Mouse (Mus musculus): ENCODE measurements at regions not wholly inside any gene's neighbourhood (a gene's known extent, or its start where the extent isn't known, plus 50 kb on each side); places are given as distances from the start of the nearest gene placed in this dataset.

- no peak for DNase-seq (ENCODE audit: low spot score)
These were observed 647.3 kb upstream of the Pabpc4l start for GRCm38 (mm10) chr3:47095288-47095687.

GRCm38 (mm10) chr3:47051563-47051962 is 603.5 kb upstream of the Pabpc4l start:
- DNase-seq (ENCODE audit: low spot score): no peak

- no peak for DNase-seq (ENCODE audit: low spot score)
These were observed 577.7 kb upstream of the Pabpc4l start for GRCm38 (mm10) chr3:47025738-47026137.

GRCm38 (mm10) chr3:47019270-47019669 is 571.3 kb upstream of the Pabpc4l start:
- no peak for DNase-seq (ENCODE audit: low spot score)

- DNase-seq (ENCODE audit: low spot score): no peak
These were observed 570.5 kb upstream of the Pabpc4l start for GRCm38 (mm10) chr3:47018565-47018964.

GRCm38 (mm10) chr3:47010459-47010858 is 562.4 kb upstream of the Pabpc4l start:
- no peak for DNase-seq (ENCODE audit: low spot score)

- DNase-seq (ENCODE audit: low spot score): peak; percentile 4
These were observed 550.9 kb upstream of the Pabpc4l start for GRCm38 (mm10) chr3:46998916-46999315.

GRCm38 (mm10) chr3:46970744-46971143 is 522.7 kb upstream of the Pabpc4l start:
- DNase-seq (ENCODE audit: low spot score): no peak

GRCm38 (mm10) chr3:46970000-46970399 is 522.0 kb upstream of the Pabpc4l start:
- no peak for DNase-seq (ENCODE audit: low spot score)

GRCm38 (mm10) chr3:46951391-46951790 is 503.4 kb upstream of the Pabpc4l start:
- no peak for DNase-seq (ENCODE audit: low spot score)

GRCm38 (mm10) chr3:46937751-46938150 is 489.7 kb upstream of the Pabpc4l start:
- DNase-seq (ENCODE audit: low spot score): no peak

- no peak for DNase-seq (ENCODE audit: low spot score)
These were observed 443.2 kb upstream of the Pabpc4l start for GRCm38 (mm10) chr3:46891057-46891736.

- DNase-seq (ENCODE audit: low spot score): no peak
These were observed 427.8 kb upstream of the Pabpc4l start for GRCm38 (mm10) chr3:46875848-46876247.

GRCm38 (mm10) chr3:46870876-46871275 is 422.9 kb upstream of the Pabpc4l start:
- DNase-seq (ENCODE audit: low spot score): no peak

- no peak for DNase-seq (ENCODE audit: low spot score)
These were observed 421.7 kb upstream of the Pabpc4l start for GRCm38 (mm10) chr3:46869576-46870295.

GRCm38 (mm10) chr3:46848400-46848983 is 400.5 kb upstream of the Pabpc4l start:
- no peak for DNase-seq (ENCODE audit: low spot score)

GRCm38 (mm10) chr3:46828676-46829075 is 380.7 kb upstream of the Pabpc4l start:
- DNase-seq (ENCODE audit: low spot score): no peak
